Mouse (Mus musculus) G1E (cell line): Measurements from ENCODE around the gene Trpv6. TPM values are rescaled to one million over a fixed set of nuclear protein-coding genes. Genes with fewer than 3 reads are reported as not detected.

Source experiments
- ATAC-seq: 2 replicates; pipeline ENCODE4 v1.8.0; 2016; ENCODE audit warnings: mild to moderate bottlenecking; ENCODE audit not compliant: insufficient number of reproducible peaks, poor library complexity, low FRiP score, severe bottlenecking; ENCODE audit errors: extremely low read depth
- DNase-seq: peaks from one replicate; pipeline ENCODE4 v3.0.0; 2012; ENCODE audit warnings: low spot score
- H3K27me3 ChIP-seq: 2 replicates; pipeline ENCODE4 v1.6.1; 2012; ENCODE audit warnings: mild to moderate bottlenecking, low read length, inconsistent platforms; ENCODE audit not compliant: insufficient read depth
- H3K36me3 ChIP-seq: replicated peaks from 2 replicates; pipeline ENCODE3; 2012; ENCODE audit warnings: mild to moderate bottlenecking, inconsistent platforms
- H3K4me1 ChIP-seq: 2 replicates; pipeline ENCODE4 v1.6.1; 2012; ENCODE audit warnings: low read depth, low read length, inconsistent platforms, mixed read lengths; ENCODE audit not compliant: insufficient read depth
- H3K4me3 ChIP-seq: 2 replicates; pipeline ENCODE4 v1.5.1; 2012; ENCODE audit warnings: low read depth, mild to moderate bottlenecking, inconsistent platforms, low read length, moderate library complexity, mixed read lengths
- H3K9me3 ChIP-seq: replicated peaks from 2 replicates; pipeline ENCODE4 v1.6.1; 2012; ENCODE audit warnings: inconsistent platforms
- CTCF ChIP-seq: IDR thresholded peaks from 2 replicates; pipeline ENCODE4 v1.5.1; 2012; ENCODE audit warnings: low read depth, low read length, inconsistent platforms, mixed read lengths
- GATA1 ChIP-seq: IDR thresholded peaks from 2 replicates; pipeline ENCODE4 v1.6.1; 2012; ENCODE audit warnings: borderline replicate concordance, low read length, inconsistent platforms, mixed read lengths
- GATA2 ChIP-seq: IDR thresholded peaks from 2 replicates; pipeline ENCODE4 v1.6.1; 2012; ENCODE audit warnings: low read depth, low read length, inconsistent platforms, borderline replicate concordance
- POLR2AphosphoS5 ChIP-seq: IDR thresholded peaks from 2 replicates; pipeline ENCODE4 v1.6.1; 2012; ENCODE audit warnings: low read depth, low read length, inconsistent platforms; ENCODE audit not compliant: insufficient replicate concordance
- TAL1 ChIP-seq: conservative IDR thresholded peaks from 2 replicates; pipeline ENCODE4 v1.6.1; 2012; ENCODE audit warnings: low read depth, low read length, inconsistent platforms, mixed read lengths
- polyA plus RNA-seq: library from polyadenylated mRNA; stranded (reverse); fragments of >175 nt; gene quantifications from 2 replicates; pipeline ENCODE4 v1.2.3, GENCODE M21; 2012
- total RNA-seq, 2 experiments: library from RNA; stranded (forward) in 1 of 2; stranded (reverse) in 1 of 2; fragments of 200-1000 nt in 1 of 2; fragments of >200 nt in 1 of 2; fragmentation: Nextera tagmentation in 1 of 2; gene quantifications; 2 replicates each; pipeline ENCODE4 v1.2.3; 2014 to 2017

The Trpv6 gene
- total and polyA plus RNA-seq, 3 experiments: 0.05 TPM; not detected in 2

DNA sequence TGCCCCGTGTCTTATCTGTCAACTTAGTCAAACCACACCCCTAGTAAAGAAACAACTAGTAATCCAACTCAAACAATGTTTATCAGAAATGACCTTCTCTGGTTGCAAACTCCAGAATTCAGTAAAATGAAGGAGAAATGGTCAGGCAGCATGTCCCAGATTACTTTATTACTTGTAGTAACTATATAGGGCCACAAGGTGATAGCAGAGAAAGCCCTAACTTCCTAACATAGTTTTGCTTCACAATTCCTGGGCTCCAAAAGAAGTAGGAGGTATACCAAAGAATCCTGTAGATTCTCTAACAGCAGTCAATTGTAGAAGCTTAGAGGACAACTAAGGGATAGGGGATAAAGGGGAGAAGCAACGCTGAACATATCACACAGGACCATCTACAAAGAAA lies 5.4 kb downstream of the Trpv6 start:
- TF ChIP-seq GATA1 (no peak), TAL1 (no peak), GATA2 (no peak), CTCF (no peak), POLR2AphosphoS5 (no peak)
- H3K9me3 ChIP-seq: no peaks in the 10 kb centered on the region
- DNase-seq: no peak
- no peaks in the 10 kb centered on the region for H3K36me3 ChIP-seq
- no peak for ATAC-seq
- H3K4me1 ChIP-seq: no peaks in the 10 kb centered on the region
- H3K4me3 ChIP-seq: no peak overlapping the region
- peaks cover 6% of the 10 kb centered on the region for H3K27me3 ChIP-seq

DNA sequence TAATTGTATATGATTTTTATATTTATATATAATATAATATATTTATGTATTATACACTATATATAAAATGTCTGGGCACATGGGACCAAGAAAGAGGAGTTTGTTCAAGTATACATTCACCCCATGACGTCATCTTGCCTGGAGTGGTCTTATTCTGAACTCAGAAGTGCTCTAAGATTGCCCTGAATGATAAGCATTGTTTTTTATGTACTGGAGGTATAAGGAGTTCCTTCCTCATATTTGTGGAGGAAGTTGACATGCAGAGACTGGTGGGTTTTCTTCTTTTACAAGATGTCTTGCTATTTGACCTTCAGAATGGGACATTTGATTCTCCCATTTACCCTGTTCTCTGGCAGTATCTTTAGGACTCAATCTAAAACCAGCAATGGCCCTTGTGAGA lies 8.0 kb downstream of the Trpv6 start:
- ATAC-seq: no peak
- H3K9me3 ChIP-seq: no peaks in the 10 kb centered on the region
- DNase-seq: no peak
- TF ChIP-seq GATA2 (no peak), GATA1 (no peak), TAL1 (no peak), CTCF (no peak), POLR2AphosphoS5 (no peak)
- no peak overlapping the region for H3K4me3 ChIP-seq
- H3K27me3 ChIP-seq: peaks cover 17% of the 10 kb centered on the region
- no peaks in the 10 kb centered on the region for H3K36me3 ChIP-seq
- H3K4me1 ChIP-seq: no peaks in the 10 kb centered on the region

DNA sequence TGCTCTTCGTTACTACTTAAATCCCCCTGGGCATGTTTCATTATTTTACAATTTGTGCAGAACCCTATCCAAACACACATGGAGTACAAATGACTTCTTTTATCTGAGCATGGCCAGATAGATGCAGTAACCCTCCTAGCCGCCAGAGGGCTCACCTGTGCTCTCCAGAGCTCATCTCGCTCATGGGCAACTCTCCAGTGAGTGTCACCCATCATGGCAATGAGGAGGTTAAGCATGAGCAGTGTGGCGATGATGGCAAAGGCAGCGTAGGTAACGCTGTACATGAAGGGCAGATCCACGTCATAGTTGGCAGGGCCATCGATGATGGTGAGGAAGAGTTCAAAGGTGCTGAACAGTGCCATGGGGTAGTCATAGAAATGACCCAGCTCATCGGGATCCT lies 13.5 kb downstream of the Trpv6 start:
- DNase-seq: peak; percentile 15
- Histone ChIP-seq H3K36me3 (no peaks in the 10 kb centered on the region), H3K27me3 (peaks cover 18% of the 10 kb centered on the region), H3K4me3 (no peak overlapping the region), H3K4me1 (peaks cover 3% of the 10 kb centered on the region; the same call in 1 of the 2 replicates), H3K9me3 (no peaks in the 10 kb centered on the region)
- no peak for TF ChIP-seq GATA2
- TF ChIP-seq POLR2AphosphoS5: no peak
- TF ChIP-seq CTCF: peak; percentile 80
- ATAC-seq: peak; percentile 40; the same call in 1 of the 2 replicates

DNA sequence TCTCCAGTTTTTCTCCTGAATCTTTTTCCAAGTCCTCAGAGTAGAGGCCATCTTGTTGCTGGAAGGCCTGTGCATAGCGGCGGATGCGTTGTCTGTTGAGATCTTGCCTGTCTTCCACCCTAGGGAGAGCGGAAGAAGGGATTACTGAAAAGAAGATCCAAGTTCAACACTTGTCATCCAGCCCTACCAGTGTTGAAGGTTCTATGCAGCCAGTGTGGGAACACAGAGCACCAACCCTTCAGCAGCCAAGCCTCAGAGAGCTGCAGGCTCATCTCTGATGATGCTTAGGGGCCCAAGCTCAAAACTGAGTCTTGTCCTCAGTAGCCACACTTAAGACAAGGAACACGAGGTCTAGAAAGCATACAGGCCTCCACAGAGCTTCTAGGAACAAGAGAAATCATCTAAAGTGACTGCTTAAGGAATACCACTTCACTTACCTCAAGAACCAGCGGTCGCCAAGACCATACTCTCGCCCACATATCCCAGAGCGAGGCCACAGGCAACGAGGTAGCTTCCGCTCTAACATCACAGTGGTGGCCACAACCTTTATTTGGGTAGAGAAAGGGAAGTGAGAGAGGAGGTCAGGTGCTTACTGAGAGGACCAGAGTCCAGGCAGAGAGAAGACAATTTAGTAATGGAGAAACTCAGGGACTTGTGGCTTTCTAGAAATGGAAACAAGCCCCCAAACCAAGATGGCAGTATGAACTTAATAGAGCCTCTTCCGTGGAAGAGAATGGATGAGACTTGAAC lies 14.8 kb downstream of the Trpv6 start:
- ATAC-seq (no peak), DNase-seq (no peak)
- no peak overlapping the region for H3K4me3 ChIP-seq
- TF ChIP-seq TAL1 (no peak), GATA1 (no peak), POLR2AphosphoS5 (no peak), GATA2 (no peak), CTCF (no peak)
- H3K27me3 ChIP-seq: peaks cover 21% of the 10 kb centered on the region
- H3K36me3 ChIP-seq: no peaks in the 10 kb centered on the region
- peaks cover 3% of the 10 kb centered on the region; the same call in 1 of the 2 replicates for H3K4me1 ChIP-seq
- no peaks in the 10 kb centered on the region for H3K9me3 ChIP-seq

DNA sequence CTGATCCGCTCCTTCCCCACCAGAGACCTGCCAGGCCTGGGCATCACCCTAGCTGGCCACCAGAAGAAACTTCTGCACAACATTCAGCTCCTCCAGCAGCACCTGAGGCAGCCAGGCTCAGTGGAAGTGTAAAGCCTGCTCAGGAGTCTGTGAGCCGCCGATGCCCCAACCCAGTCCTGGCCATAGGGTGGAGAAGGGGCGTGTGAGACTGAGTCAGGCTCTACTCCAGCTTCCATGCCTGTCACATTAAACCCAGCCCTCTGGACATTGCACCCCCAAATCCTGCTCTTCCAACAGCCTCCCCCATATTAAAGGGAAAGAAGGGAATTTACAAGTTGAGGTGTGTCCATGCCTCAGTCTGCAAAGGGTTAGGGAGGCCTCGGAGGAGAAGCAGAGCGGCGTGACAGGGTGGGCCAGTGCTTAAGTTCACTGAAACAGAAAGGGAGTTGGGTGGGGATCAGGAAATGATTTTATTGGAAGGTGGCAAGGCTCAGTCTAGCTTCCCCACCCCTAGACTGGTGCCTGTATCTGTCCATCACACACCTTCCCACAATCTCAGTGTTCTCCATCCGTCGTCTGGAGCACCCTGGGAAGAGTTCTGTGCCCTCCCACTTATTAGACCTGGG lies 15.9 kb downstream of the Trpv6 start:
- Histone ChIP-seq H3K36me3 (no peaks in the 10 kb centered on the region), H3K4me1 (peaks cover 3% of the 10 kb centered on the region; the same call in 1 of the 2 replicates), H3K4me3 (no peak overlapping the region), H3K9me3 (no peaks in the 10 kb centered on the region), H3K27me3 (peaks cover 24% of the 10 kb centered on the region)
- no peak for DNase-seq
- ATAC-seq: no peak
- TF ChIP-seq GATA2 (no peak), POLR2AphosphoS5 (no peak), TAL1 (no peak), GATA1 (no peak), CTCF (no peak)

DNA sequence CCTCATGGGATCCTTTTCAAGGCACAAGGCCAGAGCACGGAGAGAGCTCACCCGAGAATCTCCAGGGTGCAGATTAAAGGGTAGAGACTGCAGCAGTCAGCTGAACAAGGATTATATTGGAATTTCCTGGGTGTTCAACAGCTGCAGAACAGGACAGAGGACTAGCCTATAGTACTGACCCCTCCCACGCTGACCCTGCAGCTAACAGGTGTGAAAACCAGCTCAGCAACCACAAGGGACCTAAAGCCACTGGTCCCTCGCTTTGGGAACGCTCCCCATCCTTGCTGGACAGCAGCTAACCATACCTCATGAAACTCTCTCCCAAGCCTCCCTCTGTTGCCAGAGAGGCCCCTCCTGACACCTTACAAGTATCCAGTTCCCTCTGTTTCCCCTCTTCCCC lies 28.6 kb downstream of the Trpv6 start:
- no peak overlapping the region for H3K4me3 ChIP-seq
- DNase-seq (no peak), ATAC-seq (no peak)
- peaks cover 20% of the 10 kb centered on the region for H3K4me1 ChIP-seq
- H3K27me3 ChIP-seq: peaks cover 32% of the 10 kb centered on the region
- no peaks in the 10 kb centered on the region for H3K36me3 ChIP-seq
- H3K9me3 ChIP-seq: no peaks in the 10 kb centered on the region
- no peak for TF ChIP-seq CTCF
- no peak for TF ChIP-seq TAL1
- no peak for TF ChIP-seq POLR2AphosphoS5
- no peak for TF ChIP-seq GATA2
- no peak for TF ChIP-seq GATA1
